Mouse (Mus musculus) neural tube, embryonic 12.5 days (tissue): ENCODE measurements at regions not wholly inside any gene's neighbourhood (a gene's known extent, or its start where the extent isn't known, plus 50 kb on each side); places are given as distances from the start of the nearest gene placed in this dataset.

ENCODE experiments used
- ATAC-seq: fragments of 200-750 bp; cut with Nextera tagmentation; 2 replicates; pipeline ENCODE4 v1.8.0; 2017; ENCODE audit warnings: low read depth, mild to moderate bottlenecking, moderate TSS enrichment, moderate library complexity; ENCODE audit not compliant: low FRiP score
- H3K27ac ChIP-seq: fragments of 300-500 bp; sonication (generic); 2 replicates; pipeline ENCODE4 v1.5.1; 2016
- H3K27me3 ChIP-seq: fragments of 300-500 bp; sonication (generic); replicated peaks from 2 replicates; pipeline ENCODE4 v1.6.1; 2016; ENCODE audit warnings: mild to moderate bottlenecking
- H3K36me3 ChIP-seq: fragments of 300-500 bp; sonication (generic); 2 replicates; pipeline ENCODE4 v1.6.1; 2016; ENCODE audit warnings: mild to moderate bottlenecking
- H3K4me1 ChIP-seq: fragments of 300-500 bp; sonication (generic); 2 replicates; pipeline ENCODE4 v1.6.1; 2016
- H3K4me2 ChIP-seq: fragments of 300-500 bp; sonication (generic); replicated peaks from 2 replicates; pipeline ENCODE4 v1.6.1; 2016; ENCODE audit warnings: mild to moderate bottlenecking
- H3K4me3 ChIP-seq: fragments of 300-500 bp; sonication (generic); 2 replicates; pipeline ENCODE4 v1.5.1; 2016
- H3K9ac ChIP-seq: fragments of 300-500 bp; sonication (generic); 2 replicates; pipeline ENCODE4 v1.6.1; 2016; ENCODE audit warnings: mild to moderate bottlenecking
- H3K9me3 ChIP-seq: fragments of 300-500 bp; sonication (generic); 2 replicates; pipeline ENCODE4 v1.6.1; 2016; ENCODE audit warnings: mild to moderate bottlenecking
- WGBS: fragments of 180-500 bp; shearing (Covaris S2); methylation state at CpG from one replicate; pipeline ENCODE4 v1.1.7; 2016; 5-methylcytosine and 5-hydroxymethylcytosine counted together

- Histone ChIP-seq H3K4me2 (peak overlapping the region; percentile 27), H3K4me1 (peaks cover 80% of the 10 kb centered on the region), H3K9me3 (no peaks in the 10 kb centered on the region), H3K4me3 (no peak overlapping the region), H3K36me3 (no peaks in the 10 kb centered on the region), H3K9ac (peak overlapping the region; percentile 47; the same call in 1 of the 2 replicates), H3K27ac (peak overlapping the region; percentile 96), H3K27me3 (no peaks in the 10 kb centered on the region)
- WGBS: 9% methylated on average over 10 of the region's 10 CpGs
- ATAC-seq: no peak
These were observed 80.3 kb downstream of the 1700001O22Rik start for GRCm38 (mm10) chr2:30723059-30723587.

- Histone ChIP-seq H3K4me2 (peak overlapping the region; percentile 27), H3K27me3 (no peaks in the 10 kb centered on the region), H3K4me3 (no peak overlapping the region), H3K9ac (peak overlapping the region; percentile 47), H3K36me3 (no peaks in the 10 kb centered on the region), H3K27ac (peak overlapping the region; percentile 96), H3K9me3 (no peaks in the 10 kb centered on the region), H3K4me1 (peaks cover 86% of the 10 kb centered on the region)
- 7% methylated on average over 7 of the region's 7 CpGs for WGBS
- ATAC-seq: no peak
These were observed 81.0 kb downstream of the 1700001O22Rik start for GRCm38 (mm10) chr2:30722263-30723050.

- H3K4me1 ChIP-seq: peaks cover 94% of the 10 kb centered on the region
- no peaks in the 10 kb centered on the region for H3K36me3 ChIP-seq
- peak overlapping the region; percentile 27; the same call in 1 of the 2 replicates for H3K4me2 ChIP-seq
- H3K27ac ChIP-seq: peak overlapping the region; percentile 96
- H3K27me3 ChIP-seq: no peaks in the 10 kb centered on the region
- no peaks in the 10 kb centered on the region for H3K9me3 ChIP-seq
- no peak overlapping the region for H3K4me3 ChIP-seq
- 8% methylated on average over 12 of the region's 12 CpGs for WGBS
- peak overlapping the region; percentile 47 for H3K9ac ChIP-seq
- ATAC-seq: peak; percentile 60
These were observed 81.8 kb downstream of the 1700001O22Rik start for GRCm38 (mm10) chr2:30721473-30722262.

GRCm38 (mm10) chr2:30721048-30721461, 82.4 kb downstream of the 1700001O22Rik start:
- Histone ChIP-seq H3K4me2 (peak overlapping the region; percentile 59; the same call in 1 of the 2 replicates), H3K4me3 (no peak overlapping the region), H3K27ac (peak overlapping the region; percentile 96), H3K36me3 (no peaks in the 10 kb centered on the region), H3K9ac (peak overlapping the region; percentile 48; the same call in 1 of the 2 replicates), H3K4me1 (peaks cover 96% of the 10 kb centered on the region), H3K27me3 (no peaks in the 10 kb centered on the region), H3K9me3 (no peaks in the 10 kb centered on the region)
- WGBS: 48% methylated on average over 5 of the region's 5 CpGs
- ATAC-seq: no peak

GRCm38 (mm10) chr2:30720291-30720690, 83.2 kb downstream of the 1700001O22Rik start:
- Histone ChIP-seq H3K4me1 (peaks cover 94% of the 10 kb centered on the region), H3K27ac (peak overlapping the region; percentile 96), H3K9ac (peak overlapping the region; percentile 48), H3K4me3 (no peak overlapping the region), H3K36me3 (no peaks in the 10 kb centered on the region), H3K27me3 (no peaks in the 10 kb centered on the region), H3K4me2 (peak overlapping the region; percentile 59), H3K9me3 (no peaks in the 10 kb centered on the region)
- 37% methylated on average over 5 of the region's 5 CpGs for WGBS
- no peak for ATAC-seq

GRCm38 (mm10) chr2:30719611-30720290, 83.7 kb downstream of the 1700001O22Rik start:
- Histone ChIP-seq H3K27ac (peak overlapping the region; percentile 96), H3K36me3 (no peaks in the 10 kb centered on the region), H3K9ac (peak overlapping the region; percentile 48), H3K4me2 (peak overlapping the region; percentile 59), H3K27me3 (no peaks in the 10 kb centered on the region), H3K9me3 (no peaks in the 10 kb centered on the region), H3K4me1 (peaks cover 88% of the 10 kb centered on the region), H3K4me3 (0 out of 2 replicates have a peak overlapping the region, but pooled peaks have one; percentile 2)
- no peak for ATAC-seq
- 9% methylated on average over 8 of the region's 8 CpGs for WGBS

- peaks cover 80% of the 10 kb centered on the region for H3K4me1 ChIP-seq
- peak overlapping the region; percentile 48; the same call in 1 of the 2 replicates for H3K9ac ChIP-seq
- H3K4me2 ChIP-seq: peak overlapping the region; percentile 59
- under 1% methylated on average over 29 of the region's 29 CpGs for WGBS
- no peaks in the 10 kb centered on the region for H3K36me3 ChIP-seq
- no peaks in the 10 kb centered on the region for H3K27me3 ChIP-seq
- H3K4me3 ChIP-seq: peak overlapping the region; percentile 13; the same call in 1 of the 2 replicates
- peak overlapping the region; percentile 96 for H3K27ac ChIP-seq
- no peaks in the 10 kb centered on the region for H3K9me3 ChIP-seq
- ATAC-seq: peak; percentile 59
These were observed 84.6 kb downstream of the 1700001O22Rik start for GRCm38 (mm10) chr2:30718741-30719381.

- Histone ChIP-seq H3K4me2 (peak overlapping the region; percentile 59), H3K27ac (peak overlapping the region; percentile 96), H3K27me3 (no peaks in the 10 kb centered on the region), H3K4me1 (peaks cover 78% of the 10 kb centered on the region), H3K9ac (no peak overlapping the region), H3K9me3 (no peaks in the 10 kb centered on the region), H3K4me3 (no peak overlapping the region), H3K36me3 (no peaks in the 10 kb centered on the region)
- WGBS: under 1% methylated on average over 12 of the region's 12 CpGs
- ATAC-seq: peak; percentile 70
These were observed 85.2 kb downstream of the 1700001O22Rik start for GRCm38 (mm10) chr2:30718329-30718675.

- Histone ChIP-seq H3K4me2 (peak overlapping the region; percentile 59), H3K27ac (peak overlapping the region; percentile 96), H3K4me1 (peaks cover 77% of the 10 kb centered on the region), H3K9ac (peak overlapping the region; percentile 52), H3K4me3 (no peak overlapping the region; the same call in 1 of the 2 replicates), H3K9me3 (no peaks in the 10 kb centered on the region), H3K36me3 (no peaks in the 10 kb centered on the region), H3K27me3 (no peaks in the 10 kb centered on the region)
- ATAC-seq: no peak
- 4% methylated on average over 16 of the region's 16 CpGs for WGBS
These were observed 85.7 kb downstream of the 1700001O22Rik start for GRCm38 (mm10) chr2:30717566-30718328.

- Histone ChIP-seq H3K4me1 (peaks cover 77% of the 10 kb centered on the region), H3K4me2 (peak overlapping the region; percentile 59), H3K4me3 (no peak overlapping the region; the same call in 1 of the 2 replicates), H3K9ac (peak overlapping the region; percentile 52), H3K27me3 (no peaks in the 10 kb centered on the region), H3K36me3 (no peaks in the 10 kb centered on the region), H3K27ac (peak overlapping the region; percentile 96), H3K9me3 (no peaks in the 10 kb centered on the region)
- ATAC-seq: no peak
- WGBS: 1% methylated on average over 24 of the region's 24 CpGs
These were observed 86.6 kb downstream of the 1700001O22Rik start for GRCm38 (mm10) chr2:30716580-30717565.
